Mouse (Mus musculus) C2C12 (cell line): ENCODE measurements around the gene Pgk1. TPM values are rescaled to one million over a fixed set of nuclear protein-coding genes. Genes with fewer than 3 reads are reported as not detected.

Experiments
- H3K27me3 ChIP-seq: one replicate; pipeline ENCODE4 v1.6.1; 2011; ENCODE audit not compliant: control insufficient read depth, insufficient read depth, insufficient read length
- H3K36me3 ChIP-seq: one replicate; pipeline ENCODE4 v1.6.1; 2011; ENCODE audit not compliant: control insufficient read depth, insufficient read depth
- H3K4me3 ChIP-seq: one replicate; pipeline ENCODE4 v1.5.1; 2011; ENCODE audit warnings: mild to moderate bottlenecking, control low read depth; ENCODE audit not compliant: poor library complexity, insufficient read depth, severe bottlenecking
- H3K79me2 ChIP-seq: one replicate; pipeline ENCODE4 v1.6.1; 2011; ENCODE audit not compliant: control insufficient read depth, insufficient read depth
- H3K79me3 ChIP-seq: one replicate; pipeline ENCODE4 v1.6.1; 2011; ENCODE audit warnings: low read depth, control low read depth
- H3ac ChIP-seq: one replicate; pipeline ENCODE3; 2011; ENCODE audit warnings: low read depth; ENCODE audit not compliant: control insufficient read depth, insufficient read length
- CEBPB ChIP-seq: IDR thresholded peaks from one replicate; pipeline ENCODE4 v1.6.1; 2011; ENCODE audit warnings: low read depth, mild to moderate bottlenecking, control low read depth, moderate library complexity
- CTCF ChIP-seq: IDR thresholded peaks from one replicate; pipeline ENCODE4 v1.5.1; 2011; ENCODE audit not compliant: control insufficient read depth, insufficient read depth, insufficient read length
- FOSL1 ChIP-seq: IDR thresholded peaks from one replicate; pipeline ENCODE4 v1.8.0; 2011; ENCODE audit warnings: mild to moderate bottlenecking, low read length; ENCODE audit not compliant: poor library complexity, insufficient read depth, severe bottlenecking
- MAX ChIP-seq: IDR thresholded peaks from one replicate; pipeline ENCODE4 v1.6.1; 2011; ENCODE audit warnings: mild to moderate bottlenecking, control low read depth
- MYOD1 ChIP-seq: IDR thresholded peaks from one replicate; pipeline ENCODE4 v1.6.1; 2011; ENCODE audit warnings: low read depth; ENCODE audit not compliant: control insufficient read depth, insufficient read length
- MYOG ChIP-seq: IDR thresholded peaks from one replicate; pipeline ENCODE4 v1.6.1; 2011; ENCODE audit not compliant: control insufficient read depth, insufficient read length; ENCODE audit errors: extremely low read depth
- USF1 ChIP-seq: IDR thresholded peaks from one replicate; pipeline ENCODE4 v1.6.1; 2011; ENCODE audit warnings: low read depth, mild to moderate bottlenecking, control low read depth, moderate library complexity
- polyA plus RNA-seq: library from polyadenylated mRNA; unstranded; fragments of >200 nt; fragmentation: generic; extraction: Trizol; gene quantifications from one replicate; pipeline ENCODE4 v1.2.1, GENCODE M21; 2012; ENCODE audit warnings: missing spikeins

Pgk1 gene
- polyA plus RNA-seq, 1 experiment: 880 TPM

DNA sequence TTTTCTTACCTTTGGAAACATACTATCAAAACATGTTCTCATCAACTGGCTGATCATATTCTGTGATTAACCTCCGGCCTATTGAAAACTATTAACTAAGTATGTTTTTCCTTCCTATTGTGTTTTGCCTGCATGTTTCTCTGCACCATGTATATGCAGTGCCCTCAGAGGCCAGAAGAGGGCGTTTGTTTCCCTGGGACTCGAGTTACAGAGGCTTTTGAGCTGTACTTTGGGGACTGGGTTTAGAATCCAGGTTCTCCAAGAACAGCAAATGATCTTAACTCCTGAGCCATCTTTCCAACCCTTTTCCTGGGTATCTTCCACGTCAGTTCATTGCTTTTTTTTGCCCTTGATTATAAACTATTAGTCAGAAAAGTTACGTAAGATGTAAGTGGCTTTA lies 10.4 kb downstream of the Pgk1 start:
- TF ChIP-seq FOSL1: no peak
- TF ChIP-seq USF1: no peak
- no peak for TF ChIP-seq MAX
- TF ChIP-seq MYOD1: no peak
- no peak for TF ChIP-seq MYOG
- no peak for TF ChIP-seq CEBPB
- no peak for TF ChIP-seq CTCF
- H3K36me3 ChIP-seq: peaks cover 76% of the 10 kb centered on the region

GRCm38 (mm10) chrX:106198904-106199303 lies 12.0 kb downstream of the Pgk1 start:
- TF ChIP-seq USF1 (no peak), MAX (no peak)
- no peak overlapping the region for H3K4me3 ChIP-seq
- peaks cover 6% of the 10 kb centered on the region for H3K79me2 ChIP-seq
- no peak overlapping the region for H3ac ChIP-seq
- H3K27me3 ChIP-seq: no peaks in the 10 kb centered on the region
- H3K36me3 ChIP-seq: peaks cover 71% of the 10 kb centered on the region
- peaks cover 16% of the 10 kb centered on the region for H3K79me3 ChIP-seq

More for the DNA sequence above, 10.4 kb downstream of the Pgk1 start:
- Histone ChIP-seq H3K79me3 (peaks cover 28% of the 10 kb centered on the region), H3K27me3 (no peaks in the 10 kb centered on the region), H3K4me3 (no peak overlapping the region), H3K79me2 (peaks cover 21% of the 10 kb centered on the region), H3ac (no peak overlapping the region)

DNA sequence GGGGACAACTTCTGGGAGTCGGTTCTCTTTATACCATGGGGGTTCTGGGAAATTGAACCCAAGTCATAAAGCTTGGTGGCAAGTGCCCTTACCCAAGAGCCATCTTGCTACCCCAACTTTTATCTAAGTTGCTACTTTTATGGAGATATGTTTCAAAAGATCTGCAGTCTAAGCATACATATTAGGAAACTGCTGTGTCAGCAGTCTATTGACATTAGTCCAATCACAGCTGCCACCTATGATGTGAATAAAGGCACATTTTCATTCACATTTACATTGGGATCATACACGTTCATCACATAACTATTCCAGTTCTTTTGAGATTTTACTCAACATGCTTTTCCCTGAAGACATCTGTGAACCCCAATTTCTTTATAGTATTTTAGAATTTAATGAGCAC lies 22.2 kb downstream of the Pgk1 start:
- H3K79me2 ChIP-seq: no peaks in the 10 kb centered on the region
- no peak overlapping the region for H3ac ChIP-seq
- peaks cover 10% of the 10 kb centered on the region for H3K36me3 ChIP-seq
- no peak overlapping the region for H3K4me3 ChIP-seq
- no peaks in the 10 kb centered on the region for H3K79me3 ChIP-seq
- no peaks in the 10 kb centered on the region for H3K27me3 ChIP-seq
- TF ChIP-seq CEBPB (no peak), FOSL1 (no peak), MYOD1 (no peak), CTCF (no peak), MAX (no peak), MYOG (no peak), USF1 (no peak)

DNA sequence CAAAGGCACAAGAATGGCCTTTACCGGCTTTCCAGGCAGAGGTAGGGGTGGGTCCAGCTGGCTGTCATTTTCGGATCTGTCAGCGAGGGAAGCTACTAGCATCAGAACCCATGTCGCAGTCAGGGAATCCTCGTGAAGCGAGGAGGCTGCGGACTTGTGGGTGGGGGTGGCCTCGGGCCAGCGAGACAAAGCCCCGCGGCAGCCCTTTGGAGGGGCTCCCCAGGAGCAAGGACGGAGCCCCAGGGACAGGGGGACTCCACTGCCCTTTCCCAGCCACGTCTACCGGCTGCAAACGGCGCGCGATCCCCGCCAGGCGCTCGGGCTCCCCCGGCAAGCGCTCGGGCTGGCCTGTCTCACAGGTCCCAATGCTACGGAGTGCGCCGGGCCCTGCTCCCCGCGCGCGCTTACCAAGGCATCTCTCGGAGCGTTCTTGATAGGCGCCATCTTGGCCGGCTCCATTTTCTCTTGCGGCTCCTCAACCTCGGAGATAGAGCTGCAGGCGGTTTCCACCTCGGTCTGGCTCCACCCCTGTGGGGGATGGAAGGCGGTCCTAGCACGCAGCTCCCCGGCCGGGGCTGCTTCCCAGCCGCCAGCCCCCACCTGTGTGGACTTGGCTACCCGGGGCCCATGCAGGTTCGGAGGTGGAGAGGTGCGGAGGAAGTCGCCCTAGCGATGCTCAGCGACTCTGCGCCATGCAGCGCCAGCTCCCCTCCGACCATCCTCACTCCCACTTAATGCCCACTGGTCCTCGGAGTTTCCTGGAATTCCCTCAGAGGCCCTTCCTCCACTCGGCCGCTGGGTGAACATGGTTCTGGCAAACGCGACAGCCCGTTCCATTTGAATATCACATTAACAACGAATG lies 32.5 kb downstream of the Pgk1 start:
- H3ac ChIP-seq: peak overlapping the region; percentile 64
- H3K79me3 ChIP-seq: no peaks in the 10 kb centered on the region
- TF ChIP-seq USF1 (no peak), MYOG (no peak), MAX (no peak), MYOD1 (no peak), FOSL1 (no peak), CEBPB (no peak), CTCF (no peak)
- H3K36me3 ChIP-seq: no peaks in the 10 kb centered on the region
- no peaks in the 10 kb centered on the region for H3K27me3 ChIP-seq
- H3K4me3 ChIP-seq: peak overlapping the region; percentile 26
- no peaks in the 10 kb centered on the region for H3K79me2 ChIP-seq

DNA sequence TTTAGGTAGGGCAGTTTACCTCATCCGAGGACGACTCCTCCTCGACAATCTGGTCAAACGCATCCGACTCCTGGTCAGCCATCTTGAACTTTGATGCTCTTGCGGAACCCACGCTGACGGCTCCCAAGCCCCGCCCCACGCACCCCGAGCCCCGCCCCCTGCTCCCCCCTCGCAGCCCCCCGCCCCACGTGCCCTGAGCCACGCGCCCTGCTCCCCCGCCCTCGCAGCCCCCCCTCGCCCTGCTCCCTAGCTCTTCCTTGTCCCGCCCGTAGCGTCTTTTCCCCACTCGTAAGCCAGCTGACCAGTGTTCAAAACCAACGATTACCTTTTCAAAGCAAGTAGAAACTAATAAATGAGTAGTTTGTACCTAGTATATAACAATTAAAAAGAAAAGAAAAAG lies 34.2 kb downstream of the Pgk1 start, which contains the start of gene Taf9b:
TSS of gene Taf9b (minus strand) at position 101 of the 400 bp plus-strand sequence.
- Histone ChIP-seq H3ac (no peak within 1 kb of the TSS), H3K27me3 (no peaks in the 10 kb centered on the region), H3K79me2 (no peaks in the 10 kb centered on the region), H3K4me3 (no peak within 1 kb of the TSS), H3K79me3 (no peaks in the 10 kb centered on the region), H3K36me3 (no peaks in the 10 kb centered on the region)
- TF ChIP-seq FOSL1: no peak
- TF ChIP-seq USF1: no peak
- TF ChIP-seq MAX: no peak
- no peak for TF ChIP-seq CTCF
- no peak for TF ChIP-seq MYOG

Other genes with a start within 250 kb of the Pgk1 start
- 12.2 TPM for gene Magt1, start 175.2 kb upstream of the Pgk1 start, polyA plus RNA-seq
- gene Cox7b, start 171.4 kb upstream of the Pgk1 start, polyA plus RNA-seq: 194 TPM
- 2.1 TPM for gene Atp7a, start 159.8 kb upstream of the Pgk1 start, polyA plus RNA-seq
- gene Tlr13, start 43.9 kb upstream of the Pgk1 start, polyA plus RNA-seq: not detected
- gene Taf9b, start 34.1 kb downstream of the Pgk1 start, polyA plus RNA-seq: 1.6 TPM
- not detected for gene Fnd3c2, start 68.3 kb downstream of the Pgk1 start, polyA plus RNA-seq